Mouse (Mus musculus) lung, postnatal 4 days (tissue): Measurements from ENCODE around the gene Psmg3.
A peak's percentile ranks its signal among the peaks of the same experiment; 100 is the strongest.

Source experiments
- DNase-seq, 2 experiments: peaks; one replicate each; pipeline ENCODE4 v3.0.0; 2021

Psmg3 gene

DNA sequence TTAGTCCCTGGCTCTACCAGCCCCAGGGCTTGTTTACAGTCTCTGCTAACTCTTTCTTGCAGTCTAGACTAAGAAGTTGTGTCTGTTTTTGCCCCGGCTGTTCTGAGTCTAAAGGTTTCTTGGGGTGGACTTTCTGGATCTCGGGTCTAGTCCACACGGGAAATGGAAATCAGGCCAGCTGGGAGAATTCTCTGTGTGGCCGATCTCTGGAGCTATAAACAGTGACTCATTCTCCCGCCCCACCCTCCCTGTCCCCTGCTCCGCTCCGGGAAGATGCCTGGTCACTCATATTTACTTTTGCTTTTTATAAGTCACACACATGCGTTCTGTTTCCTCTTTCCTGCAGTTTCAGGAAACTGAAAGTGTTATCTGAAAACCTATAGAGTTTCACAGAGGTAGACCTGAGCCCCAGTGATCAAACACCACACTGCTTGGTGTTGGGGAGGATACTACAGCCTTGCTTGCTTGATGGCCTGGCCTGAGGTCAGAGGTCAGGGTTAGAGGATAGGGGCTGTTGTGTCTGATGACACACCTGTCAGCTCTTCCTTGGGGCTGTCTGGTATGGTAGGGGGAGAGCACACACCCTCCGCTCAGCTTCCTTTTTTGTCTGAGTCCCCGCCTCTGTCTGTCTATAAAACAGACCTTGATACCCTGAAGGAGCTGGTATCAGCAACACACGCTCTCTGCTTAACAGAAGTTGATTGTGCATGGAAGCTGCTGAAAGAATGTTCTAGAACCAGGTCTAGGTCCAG, 33.2 kb downstream of the Psmg3 start:
- peak; percentile 41 to 42 for DNase-seq

DNA sequence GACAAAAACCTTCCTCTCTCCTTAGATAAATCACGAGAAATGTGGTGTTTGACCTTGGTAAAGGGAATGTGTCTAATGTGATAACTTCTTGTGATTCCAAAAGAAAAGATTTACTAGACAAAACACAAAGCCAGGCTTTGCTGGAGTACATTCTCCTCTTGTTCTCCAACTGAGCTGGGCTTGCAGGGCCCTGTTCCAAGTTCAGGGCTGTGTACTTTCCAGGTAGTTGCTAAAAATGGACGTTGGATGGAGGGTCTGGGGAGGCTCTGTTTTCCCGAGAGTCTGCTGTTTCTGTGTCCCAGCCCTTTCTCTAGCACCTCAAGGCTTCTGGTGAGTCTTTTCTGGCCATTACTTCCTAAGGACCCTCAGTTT, 33.7 kb downstream of the Psmg3 start:
- no peak for DNase-seq

DNA sequence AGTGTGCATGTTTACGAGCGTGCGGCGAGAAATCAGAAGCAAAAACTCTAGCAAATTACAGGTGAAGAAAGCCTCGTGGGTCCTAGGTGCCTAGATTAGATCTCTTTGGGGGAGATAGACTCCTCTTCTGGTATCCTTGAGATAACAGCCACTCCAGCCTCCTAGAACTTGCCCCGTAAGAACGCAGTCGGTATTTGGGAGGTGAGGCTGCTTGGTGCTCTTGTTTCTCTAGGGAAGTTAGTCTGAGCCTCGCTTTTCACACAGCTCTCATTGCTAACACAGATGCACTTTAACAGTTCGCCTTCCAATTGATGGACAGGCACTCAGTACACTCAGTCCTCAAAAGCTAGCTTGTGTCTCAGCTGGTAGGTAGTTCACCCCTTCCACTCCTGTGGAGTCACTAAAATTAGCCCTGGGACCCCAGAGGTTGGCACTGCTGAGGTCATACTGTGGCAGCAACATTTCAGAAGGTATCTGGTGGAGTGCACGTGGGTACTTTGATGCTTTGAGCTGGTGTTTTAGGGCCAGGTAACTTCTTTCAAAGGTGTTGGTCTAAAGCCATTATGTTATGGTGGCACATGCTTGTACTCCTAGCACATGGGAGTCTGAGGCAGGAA, 34.4 kb downstream of the Psmg3 start:
- DNase-seq: no peak

DNA sequence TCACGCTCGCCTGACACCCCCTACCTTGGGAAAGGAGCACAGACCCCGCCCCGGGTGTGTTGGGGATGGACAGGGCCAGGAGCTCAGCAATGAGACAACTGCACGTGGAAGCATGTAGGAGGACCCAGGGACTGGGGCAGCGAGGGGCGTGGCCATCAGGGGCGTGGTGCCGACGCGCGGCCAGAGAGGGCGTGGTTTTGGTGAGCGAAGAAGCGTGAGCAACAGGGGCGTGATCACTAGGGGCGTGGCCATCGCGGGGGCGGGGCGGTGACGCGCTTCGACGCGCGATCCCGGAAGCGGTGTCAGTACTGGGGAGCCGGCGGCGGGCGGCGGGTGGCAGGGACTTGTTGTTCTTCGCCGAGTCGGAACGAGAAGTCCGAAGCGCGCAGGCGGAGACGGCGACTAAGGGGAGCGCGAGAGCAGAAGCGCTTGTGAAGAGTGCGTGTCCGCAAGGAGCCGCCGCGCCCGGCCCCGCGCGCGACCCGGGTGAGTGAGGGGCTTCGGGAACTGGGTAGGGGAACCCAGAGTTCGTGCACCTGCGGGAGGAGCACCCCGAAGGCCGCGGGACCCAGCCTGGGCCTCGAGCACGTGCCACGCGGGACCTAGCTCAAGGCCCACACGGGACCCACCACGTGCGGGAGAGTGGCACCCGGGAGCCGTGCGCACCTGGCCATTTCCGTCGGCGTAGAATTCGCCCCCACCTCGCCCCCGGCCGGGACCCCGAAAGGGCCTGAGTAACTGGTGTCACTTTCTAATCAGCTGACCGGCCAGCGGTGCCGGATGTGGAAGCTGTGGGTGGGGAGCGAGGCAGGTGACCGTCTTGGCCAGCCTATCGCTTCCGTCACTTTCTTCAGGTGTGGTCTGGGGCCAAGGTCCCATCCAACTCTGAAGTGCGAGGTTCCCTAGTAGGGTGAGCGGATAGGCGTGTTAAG, 35.2 kb downstream of the Psmg3 start, which contains the start of gene Mafk:
Gene Mafk (plus strand): TSS at position 287 of the 932 bp plus-strand sequence.
- peak; percentile 98 to 99 for DNase-seq

DNA sequence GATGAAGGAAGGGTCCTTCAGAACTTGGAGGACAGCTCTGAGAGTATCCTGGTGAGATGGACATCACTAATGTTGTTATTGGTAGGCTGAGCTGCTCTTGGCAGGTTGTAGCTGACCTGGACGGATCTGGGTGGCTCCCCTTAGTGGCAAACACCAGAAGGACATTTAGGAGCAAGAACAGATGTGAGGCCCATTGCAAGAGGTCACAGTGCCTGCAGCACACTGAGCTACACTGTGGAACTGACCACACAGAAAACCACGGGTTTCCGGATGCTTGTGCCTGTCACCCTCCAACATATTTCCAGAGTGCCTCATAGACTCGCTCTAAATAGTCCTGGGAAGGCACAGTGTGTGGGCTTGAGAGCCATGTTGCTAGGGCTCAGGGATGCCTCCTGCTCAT, 37.2 kb downstream of the Psmg3 start:
- no peak for DNase-seq

DNA sequence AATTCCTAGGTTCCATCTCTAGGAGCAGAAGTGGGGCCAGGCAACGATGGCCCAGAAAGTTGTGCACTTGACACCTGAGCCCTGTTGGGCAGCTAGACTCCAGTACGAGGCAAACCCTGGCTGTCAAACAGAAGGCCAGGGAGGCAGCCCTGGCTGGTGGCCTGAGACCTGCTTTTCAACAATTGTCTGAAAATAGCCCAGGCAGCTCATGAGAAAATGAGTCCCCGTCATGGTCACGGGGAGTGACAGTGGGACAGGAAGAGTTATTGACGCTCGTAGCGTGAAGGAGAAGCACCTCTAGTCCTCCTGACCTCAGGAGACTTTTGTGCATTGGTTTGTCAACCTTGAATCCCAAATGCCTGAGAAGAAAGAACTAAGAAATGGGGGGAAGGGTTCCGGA, 45.3 kb downstream of the Psmg3 start:
- peak in 1 of 2 experiments; percentile 22 for DNase-seq

DNA sequence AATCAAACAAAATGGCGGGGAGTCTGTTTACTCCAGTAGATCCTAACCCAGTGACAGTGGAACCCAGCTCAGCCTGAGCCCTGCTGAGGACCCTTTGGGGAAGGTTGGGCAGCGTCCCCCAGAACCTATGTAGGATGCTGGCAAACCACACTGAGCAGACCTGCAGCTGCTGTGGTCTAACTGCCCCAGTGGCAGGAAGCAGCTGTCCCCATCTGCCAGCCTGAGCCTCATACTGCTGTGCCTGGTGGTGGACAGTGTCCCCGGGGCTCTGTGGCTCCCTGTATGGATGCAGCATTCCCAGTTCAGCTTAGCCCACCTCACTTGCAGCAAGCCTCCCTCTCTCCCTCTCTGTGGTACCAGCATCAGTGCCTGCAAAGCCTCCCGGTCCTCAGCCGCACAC, 49.7 kb downstream of the Psmg3 start:
- peak in 1 of 2 experiments; percentile 24 for DNase-seq

DNA sequence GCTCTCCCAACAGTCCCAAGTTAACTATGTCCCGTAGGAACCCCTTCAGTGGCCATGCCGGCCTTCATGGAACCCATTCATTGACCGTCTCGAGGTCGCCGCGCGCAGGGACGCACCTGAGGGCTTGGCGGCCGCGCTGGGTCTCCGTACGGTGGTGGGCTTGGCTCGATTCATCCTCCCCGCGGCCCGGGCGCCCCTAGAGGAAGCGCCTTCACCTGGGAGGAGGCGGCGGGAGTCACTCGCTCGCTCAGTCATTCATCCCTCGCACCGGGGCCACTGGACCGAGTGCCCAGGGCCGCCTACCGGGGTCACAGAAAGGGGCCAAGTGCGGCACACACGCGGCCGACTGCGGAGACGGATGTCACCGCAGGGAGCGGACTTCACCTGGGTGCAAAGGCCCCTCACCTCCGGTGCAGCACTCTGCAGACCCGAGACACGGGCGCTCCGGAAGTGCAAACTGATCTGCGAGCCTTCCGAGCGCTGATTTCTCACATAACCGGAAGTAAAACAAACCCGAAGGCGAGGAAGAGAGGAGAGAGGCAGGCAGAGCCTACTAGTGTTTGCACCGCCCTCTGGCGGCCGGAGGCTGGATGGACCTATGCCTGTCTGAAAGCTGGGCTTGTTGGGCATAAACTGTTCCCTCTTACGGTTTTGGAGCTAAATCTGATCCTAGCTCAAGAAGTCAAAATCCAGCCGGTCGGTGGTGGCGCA, 51.3 kb downstream of the Psmg3 start, which contains the start of gene Ints1:
Gene Ints1 (minus strand): TSS at position 459 of the 711 bp plus-strand sequence.
- peak; percentile 94 to 96 for DNase-seq
